Mouse (Mus musculus) adrenal gland, postnatal 36 days (tissue): ENCODE results near the gene Pdcd2l. TPM values are rescaled to one million over a fixed set of nuclear protein-coding genes. Genes with fewer than 3 reads are reported as not detected.
A peak's percentile ranks its signal among the peaks of the same experiment; 100 is the strongest.

Experiments
- DNase-seq, 2 experiments: peaks; one replicate each; pipeline ENCODE4 v3.0.0; 2021; ENCODE audit warnings: mixed read lengths in 1 of 2
- long read RNA-seq, 2 experiments: library from polyadenylated mRNA; stranded (forward); transcript quantifications; one replicate each; pipeline ENCODE4 v2.0.0; 2021; ENCODE audit warnings: borderline sequencing depth in 2 of 2
- total RNA-seq, 2 experiments: library from RNA; stranded (reverse); gene quantifications; 2 replicates each; pipeline ENCODE4 v1.2.3; 2021

The Pdcd2l gene
- total RNA-seq, result 10 to 100 TPM; 21.8 to 23.9 TPM
- long read RNA-seq, experiment 1, transcript Pdcd2l-201 (7 exons, 1,295 nt), result major isoform, 32 of 78 reads
- long read RNA-seq, experiment 1, partial matches to known transcripts, result 42 of 78 reads
- long read RNA-seq, experiment 1, other reads (novel, unspliced or antisense), result 1 of 78 reads
- long read RNA-seq, experiment 2, transcript Pdcd2l-201 (7 exons, 1,295 nt), result major isoform, 15 of 21 reads
- long read RNA-seq, experiment 2, partial matches to known transcripts, result 5 of 21 reads
- long read RNA-seq, experiment 2, other reads (novel, unspliced or antisense), result 1 of 21 reads

DNA sequence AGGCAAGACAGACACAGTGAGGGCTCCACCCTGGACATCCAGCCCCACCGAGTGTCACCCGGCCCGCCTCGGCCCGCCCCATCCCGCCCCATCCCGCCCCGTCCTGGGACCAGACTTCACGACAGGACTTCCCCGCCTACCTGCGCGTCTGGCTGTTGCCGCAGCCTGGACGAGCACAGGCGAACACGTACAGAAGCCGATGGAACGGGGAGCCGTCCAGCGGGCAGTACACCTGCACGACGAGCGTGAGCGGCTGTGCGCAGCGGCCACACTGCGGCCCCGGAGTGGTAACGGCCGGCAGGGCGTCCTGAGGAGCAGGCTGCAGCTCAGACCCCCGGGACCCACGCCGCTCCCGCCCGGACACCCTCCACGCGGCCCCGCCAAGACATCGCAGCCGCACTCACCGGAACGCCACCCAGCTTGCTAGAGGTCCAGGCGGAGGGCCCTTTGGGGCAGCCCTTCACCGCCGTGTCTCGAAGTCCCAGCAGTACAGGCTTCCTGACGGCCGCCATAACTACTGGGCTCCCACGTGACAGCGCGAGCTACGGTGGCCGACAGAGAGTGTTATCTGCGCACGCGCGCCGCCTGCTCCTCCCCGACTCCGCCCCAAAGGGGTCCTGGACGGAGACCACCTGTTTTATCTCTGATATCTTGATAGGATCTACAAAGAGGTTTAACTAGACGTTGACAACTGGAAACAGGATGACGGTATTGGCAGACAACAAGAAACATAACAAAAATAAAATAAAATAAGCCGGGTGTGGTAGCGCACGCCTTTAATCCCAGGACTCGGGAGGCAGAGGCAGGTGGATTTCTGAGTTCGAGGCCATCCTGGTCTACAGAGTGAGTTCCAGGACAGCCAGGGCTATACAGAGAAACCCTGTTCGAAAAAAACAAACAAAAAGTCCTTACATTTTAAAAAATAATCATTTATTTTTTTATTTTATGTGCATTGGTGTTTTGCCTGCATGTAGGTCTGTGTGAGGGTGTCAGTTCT lies at the start of gene Pdcd2l:
Pdcd2l (minus strand) TSS at position 530 of the 997 bp plus-strand sequence.
- peak; percentile 93 to 95 for DNase-seq

GRCm38 (mm10) chr7:34242176-34242575 lies 45.7 kb upstream of the Pdcd2l start:
- DNase-seq, result no peak

- no peak for DNase-seq
Measured at GRCm38 (mm10) chr7:34238086-34238485, 41.6 kb upstream of the Pdcd2l start.

GRCm38 (mm10) chr7:34235602-34236001 lies 39.1 kb upstream of the Pdcd2l start:
- no peak for DNase-seq

DNA sequence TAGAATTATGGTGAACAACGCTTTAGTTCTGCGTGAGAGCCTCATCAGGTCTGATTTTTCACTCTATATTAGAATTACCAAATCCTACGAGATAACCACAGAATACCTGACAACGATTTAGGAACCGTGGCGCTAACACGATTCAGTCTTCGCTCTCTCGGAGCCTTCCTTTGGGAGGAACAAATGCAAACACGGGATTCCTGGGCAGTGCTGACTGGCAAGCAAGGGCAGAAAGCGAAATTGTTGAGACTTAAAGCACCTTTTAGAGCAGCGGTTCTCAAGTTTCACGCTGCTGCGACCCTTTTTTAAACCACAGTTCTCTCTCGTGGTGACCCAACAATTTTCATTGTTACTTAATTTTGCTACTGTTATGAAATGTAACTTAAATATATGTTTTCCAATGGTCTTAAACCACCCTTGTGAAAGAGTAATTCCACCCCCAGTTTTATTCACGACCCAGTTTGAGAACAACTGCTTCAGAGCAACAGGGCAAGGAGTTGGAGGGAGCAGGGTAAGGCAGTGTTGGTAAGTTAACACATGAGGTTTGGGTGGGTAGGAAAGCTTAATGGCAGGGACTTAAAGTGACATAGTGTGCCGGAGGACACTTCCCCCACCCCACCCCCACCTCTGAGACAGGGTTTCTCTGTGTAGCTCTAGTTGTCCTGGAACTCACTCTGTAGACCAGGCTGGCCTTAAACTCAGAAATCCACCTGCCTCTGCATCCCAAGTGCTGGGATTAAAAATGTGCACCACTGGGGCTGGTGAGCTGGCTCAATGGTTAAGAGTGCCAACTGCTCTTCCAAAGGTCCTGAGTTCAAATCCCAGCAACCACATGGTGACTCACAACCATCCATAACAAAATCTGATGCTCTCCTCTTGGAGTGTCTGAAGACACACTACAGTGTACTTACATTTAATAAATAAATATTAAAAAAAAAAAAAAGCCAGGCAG lies 38.4 kb upstream of the Pdcd2l start:
- DNase-seq, result no peak

- DNase-seq, result peak; percentile 100
Measured at GRCm38 (mm10) chr7:34233909-34234609, 37.6 kb upstream of the Pdcd2l start.

GRCm38 (mm10) chr7:34232785-34233725 lies 36.6 kb upstream of the Pdcd2l start:
- DNase-seq, result no peak

- DNase-seq, result peak; percentile 85 to 90
Measured at GRCm38 (mm10) chr7:34230116-34230515, 33.7 kb upstream of the Pdcd2l start, which contains the start of gene Gpi1. Gene Gpi1, minus strand, starts transcription at chr7:34230336.

GRCm38 (mm10) chr7:34229691-34230111 lies 33.2 kb upstream of the Pdcd2l start:
- DNase-seq, result peak; percentile 54 to 62

DNA sequence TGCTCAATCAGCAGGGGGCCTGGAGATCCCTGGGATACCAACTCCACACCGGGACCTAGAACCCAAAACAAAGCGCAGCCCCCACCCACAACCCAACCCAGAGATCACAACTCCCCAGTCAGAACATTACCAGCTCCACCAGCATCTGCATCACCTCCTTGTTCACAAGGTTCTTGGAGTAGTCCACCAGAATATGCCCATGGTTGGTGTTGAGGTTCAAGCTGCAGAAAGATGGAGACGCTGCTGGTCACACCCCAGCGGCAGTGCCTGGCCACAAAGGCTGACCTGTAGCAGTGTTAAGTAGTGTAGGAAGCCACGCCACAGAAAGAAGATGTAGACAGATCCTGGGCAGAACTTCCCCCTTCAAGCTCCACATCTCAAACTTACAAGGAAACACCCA lies 32.7 kb upstream of the Pdcd2l start:
- no peak for DNase-seq

- DNase-seq, result peak in 1 of 2 experiments; percentile 35
Measured at GRCm38 (mm10) chr7:34228641-34229040, 32.2 kb upstream of the Pdcd2l start.

GRCm38 (mm10) chr7:34226846-34227245 lies 30.4 kb upstream of the Pdcd2l start:
- DNase-seq, result no peak

DNA sequence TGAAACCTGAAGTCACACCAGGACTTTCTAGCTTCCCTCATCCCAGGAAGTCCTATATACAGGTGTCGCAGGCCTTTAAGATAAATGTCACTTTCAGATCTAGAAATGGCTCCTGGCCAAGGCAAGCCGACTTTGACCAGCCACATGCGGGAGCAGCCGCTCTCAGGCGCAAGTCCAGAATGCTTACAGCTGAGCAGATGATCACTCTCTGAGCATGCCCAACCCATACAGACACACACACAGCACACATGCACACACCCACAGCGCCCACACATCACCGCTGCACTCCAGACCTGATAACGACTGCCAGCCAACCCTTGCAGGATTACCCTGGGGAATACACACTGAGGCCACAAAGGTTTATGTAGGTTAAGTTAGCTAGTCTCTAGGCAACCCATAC lies 29.6 kb upstream of the Pdcd2l start:
- DNase-seq, result no peak

- DNase-seq, result peak in 1 of 2 experiments; percentile 26
Measured at GRCm38 (mm10) chr7:34224308-34224707, 27.8 kb upstream of the Pdcd2l start.

GRCm38 (mm10) chr7:34222340-34222739 lies 25.9 kb upstream of the Pdcd2l start:
- no peak for DNase-seq

DNA sequence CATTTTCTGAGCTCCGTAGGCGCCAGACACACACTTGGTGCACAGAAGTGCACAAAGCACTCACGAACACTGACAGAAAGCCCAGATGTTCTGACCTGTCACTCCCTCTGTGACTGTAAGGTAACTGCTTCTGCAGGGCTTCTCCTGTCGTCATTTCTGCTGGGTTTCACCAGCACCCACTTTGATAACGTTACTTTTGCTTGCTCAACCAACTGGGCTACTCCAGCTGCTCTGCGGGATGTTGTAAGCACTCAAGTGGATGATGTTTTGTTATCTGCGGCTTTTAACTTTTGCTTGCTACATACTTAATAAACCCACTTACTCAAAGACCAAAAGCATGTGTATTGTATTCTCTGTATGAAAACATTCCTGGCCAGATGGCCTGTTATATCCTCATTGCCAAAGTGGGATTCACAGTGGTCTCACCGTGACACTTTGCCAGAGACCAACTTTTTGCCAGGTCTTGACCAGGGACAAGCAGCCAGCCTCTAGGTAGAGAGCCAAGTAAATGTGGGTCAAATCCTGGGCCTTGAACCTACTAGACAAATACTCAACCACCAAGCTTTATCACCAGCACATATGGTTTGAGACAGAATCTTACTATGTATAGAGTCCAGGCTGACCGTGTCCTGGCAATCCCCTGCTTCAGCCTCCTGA lies 25.3 kb upstream of the Pdcd2l start:
- no peak for DNase-seq

DNA sequence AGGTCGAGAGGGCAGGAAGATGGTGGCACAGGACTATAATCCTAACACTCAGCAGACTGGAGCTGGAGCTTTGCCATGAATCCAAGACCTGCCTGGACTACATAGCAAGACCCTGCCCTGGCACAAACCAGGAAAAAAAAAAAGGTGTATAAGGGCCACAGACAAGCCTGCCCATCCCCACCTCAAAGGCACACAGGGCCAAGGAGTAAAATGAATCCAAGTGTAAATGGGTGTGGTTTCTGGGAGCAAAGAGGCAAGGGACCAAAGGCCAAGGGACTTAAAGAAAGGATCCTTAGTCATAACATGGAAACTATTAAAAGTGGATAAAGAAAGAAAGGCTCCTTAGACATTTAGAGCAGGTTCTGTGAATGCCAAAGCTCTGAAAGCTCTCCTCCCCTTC lies 22.0 kb upstream of the Pdcd2l start:
- no peak for DNase-seq

DNA sequence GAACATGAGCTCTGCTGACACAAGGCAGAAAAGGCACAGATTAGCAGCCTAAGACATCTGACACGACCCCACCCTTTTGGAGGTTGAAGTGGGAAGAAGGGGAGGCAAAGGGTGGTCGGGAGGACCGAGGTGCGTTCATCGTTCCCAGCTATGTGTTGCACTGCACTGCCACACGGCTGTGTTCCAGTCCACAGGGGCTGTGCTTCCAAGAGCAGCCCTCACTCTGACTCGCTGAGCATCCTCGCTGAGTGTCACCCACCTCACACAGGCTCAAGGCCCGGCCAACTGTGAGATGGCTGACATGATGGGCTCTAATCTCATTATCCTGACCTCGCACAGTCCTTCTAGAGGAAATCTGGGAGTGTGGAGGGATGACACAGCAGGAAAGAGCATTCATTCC lies 20.0 kb upstream of the Pdcd2l start:
- no peak for DNase-seq

GRCm38 (mm10) chr7:34215481-34215880 lies 19.0 kb upstream of the Pdcd2l start:
- DNase-seq, result peak in 1 of 2 experiments; percentile 31
